Mouse (Mus musculus) thymus, adult 2 months (tissue): ENCODE data around the gene Ccnk. TPM values are rescaled to one million over a fixed set of nuclear protein-coding genes. Genes with fewer than 3 reads are reported as not detected.
A peak's percentile ranks its signal among the peaks of the same experiment; 100 is the strongest.

Experiments used
- DNase-seq: peaks from one replicate; pipeline ENCODE4 v3.0.0; 2021
- H3K27ac ChIP-seq: fragments of 200-500 bp; 2 replicates; pipeline ENCODE4 v1.5.1; 2012; ENCODE audit warnings: low read length, control low read depth; ENCODE audit not compliant: control insufficient read depth, insufficient read depth
- H3K27me3 ChIP-seq: fragments of 200-500 bp; 2 replicates; pipeline ENCODE4 v1.6.1; 2012; ENCODE audit warnings: mild to moderate bottlenecking, low read length, moderate library complexity, mixed read lengths; ENCODE audit not compliant: control insufficient read depth, insufficient read depth
- H3K36me3 ChIP-seq: fragments of 200-500 bp; 2 replicates; pipeline ENCODE4 v1.6.1; 2012; ENCODE audit warnings: mild to moderate bottlenecking, low read length, moderate library complexity; ENCODE audit not compliant: control insufficient read depth, insufficient read depth
- H3K4me1 ChIP-seq: fragments of 200-500 bp; replicated peaks from 2 replicates; pipeline ENCODE4 v1.6.1; 2012; ENCODE audit warnings: low read length; ENCODE audit not compliant: control insufficient read depth, insufficient read depth
- H3K4me3 ChIP-seq: fragments of 200-500 bp; 2 replicates; pipeline ENCODE4 v1.5.1; 2012; ENCODE audit warnings: mild to moderate bottlenecking, low read length, control low read depth, moderate library complexity; ENCODE audit not compliant: control insufficient read depth, insufficient read depth
- CTCF ChIP-seq: fragments of 200-500 bp; IDR thresholded peaks from 2 replicates; pipeline ENCODE4 v1.5.1; 2012; ENCODE audit warnings: mild to moderate bottlenecking, control low read depth, low read length, moderate library complexity, borderline replicate concordance; ENCODE audit not compliant: control insufficient read depth, poor library complexity, insufficient read depth; ENCODE audit errors: extremely low read depth
- POLR2A ChIP-seq: fragments of 200-500 bp; IDR thresholded peaks from 2 replicates; pipeline ENCODE4 v1.6.1; 2012; ENCODE audit warnings: mild to moderate bottlenecking, low read length, control low read depth, moderate library complexity; ENCODE audit not compliant: control insufficient read depth, poor library complexity, insufficient read depth; ENCODE audit errors: extremely low read depth
- WGBS: fragments of 180-500 bp; shearing (Covaris S2); methylation state at CpG from one replicate; pipeline ENCODE4 v1.1.7; 2018; 5-methylcytosine and 5-hydroxymethylcytosine counted together
- polyA plus RNA-seq: library from polyadenylated mRNA; depleted of rRNA; stranded (reverse); fragments of >200 nt; gene quantifications from 2 replicates; pipeline ENCODE4 v1.2.3, GENCODE M21; 2012

The Ccnk gene
- polyA plus RNA-seq, 1 experiment, result 36.2 TPM

DNA sequence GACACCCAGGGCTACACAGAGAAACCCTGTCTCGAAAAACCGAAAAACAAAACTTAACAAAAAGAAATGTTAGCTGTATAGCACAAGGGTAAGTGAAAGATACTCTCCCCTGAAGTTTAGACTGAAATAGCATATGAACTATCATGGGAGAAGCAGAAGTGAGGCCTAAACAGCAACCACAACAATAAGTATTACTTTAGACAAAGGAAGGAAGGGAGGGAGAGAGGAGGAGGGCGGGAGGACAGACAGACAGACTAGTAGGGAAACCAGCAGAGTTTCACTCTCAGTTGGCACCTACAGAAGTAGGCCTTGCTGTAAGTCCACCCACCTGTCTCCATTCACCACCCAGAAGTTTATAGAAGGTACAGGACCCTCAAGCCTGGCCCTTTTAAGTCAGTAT is 8.9 kb upstream of the Ccnk start:
- no peak for DNase-seq
- Histone ChIP-seq H3K4me1 (peaks cover 5% of the 10 kb centered on the region), H3K36me3 (no peaks in the 10 kb centered on the region), H3K27me3 (no peaks in the 10 kb centered on the region), H3K4me3 (no peak overlapping the region), H3K27ac (no peak overlapping the region)
- WGBS, result 47% methylated on average over 3 of the region's 3 CpGs
- TF ChIP-seq CTCF, result no peak

DNA sequence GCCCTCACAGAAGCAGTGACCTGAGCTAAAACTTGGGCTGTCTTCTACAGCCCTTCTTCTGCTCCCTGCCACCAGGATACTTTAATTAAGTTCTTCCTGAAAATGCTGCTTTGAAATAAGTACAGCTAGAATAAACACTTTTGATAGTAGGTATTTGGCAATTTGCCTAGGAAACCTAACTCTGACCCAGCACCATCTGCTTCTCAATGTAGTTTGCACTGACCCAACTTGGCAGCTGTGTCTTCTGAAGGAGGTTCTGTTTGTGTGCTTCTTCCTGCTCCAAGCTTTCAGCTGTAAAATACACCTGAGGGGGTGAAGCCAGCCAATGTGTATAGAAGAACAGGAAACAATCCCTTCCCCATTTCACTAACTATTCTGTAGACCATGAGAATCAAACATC is 8.0 kb upstream of the Ccnk start:
- no peak for DNase-seq
- no peak for TF ChIP-seq POLR2A
- no peak for TF ChIP-seq CTCF
- H3K27ac ChIP-seq, result no peak overlapping the region

GRCm38 (mm10) chr12:108172639-108173038 is 6.7 kb upstream of the Ccnk start:
- H3K27ac ChIP-seq, result no peak overlapping the region
- H3K4me1 ChIP-seq, result peaks cover 5% of the 10 kb centered on the region
- H3K36me3 ChIP-seq, result no peaks in the 10 kb centered on the region
- 87% methylated on average over 4 of the region's 4 CpGs for WGBS
- DNase-seq, result no peak
- TF ChIP-seq POLR2A (no peak), CTCF (no peak)
- H3K27me3 ChIP-seq, result no peaks in the 10 kb centered on the region
- H3K4me3 ChIP-seq, result no peak overlapping the region

More for the DNA sequence above, 8.0 kb upstream of the Ccnk start:
- Histone ChIP-seq H3K4me1 (peaks cover 5% of the 10 kb centered on the region), H3K27me3 (no peaks in the 10 kb centered on the region), H3K36me3 (no peaks in the 10 kb centered on the region), H3K4me3 (no peak overlapping the region)

- H3K36me3 ChIP-seq, result no peaks in the 10 kb centered on the region
- H3K4me1 ChIP-seq, result peaks cover 3% of the 10 kb centered on the region
- H3K27me3 ChIP-seq, result no peaks in the 10 kb centered on the region
- H3K27ac ChIP-seq, result no peak overlapping the region
- no peak overlapping the region for H3K4me3 ChIP-seq
- TF ChIP-seq POLR2A (no peak), CTCF (no peak)
- WGBS, result 90% methylated on average over 8 of the region's 8 CpGs
- no peak for DNase-seq
Measured at GRCm38 (mm10) chr12:108174606-108175505, 4.5 kb upstream of the Ccnk start.

DNA sequence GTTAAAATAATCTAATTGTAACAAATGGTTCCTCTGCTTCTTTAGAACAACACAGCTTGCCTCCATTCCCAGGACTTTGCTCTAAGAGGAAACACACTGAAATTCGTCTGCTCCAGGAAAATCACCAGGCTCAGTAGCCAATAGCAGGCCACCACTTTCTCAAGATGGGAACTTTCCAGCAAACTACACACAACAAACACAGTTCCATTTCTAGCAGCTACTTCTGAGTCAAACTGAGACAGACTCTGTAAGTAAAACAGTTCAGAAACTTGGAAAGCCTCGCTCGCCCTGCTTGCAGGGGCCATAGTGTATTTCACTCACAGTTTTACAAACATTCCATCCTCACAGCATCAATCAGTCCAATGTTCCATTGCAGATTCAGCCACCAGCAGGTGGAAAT is 3.0 kb upstream of the Ccnk start:
- TF ChIP-seq CTCF, result no peak
- TF ChIP-seq POLR2A, result no peak
- no peak for DNase-seq
- Histone ChIP-seq H3K4me1 (peaks cover 3% of the 10 kb centered on the region), H3K4me3 (no peak overlapping the region), H3K36me3 (no peaks in the 10 kb centered on the region), H3K27ac (no peak overlapping the region), H3K27me3 (no peaks in the 10 kb centered on the region)
- WGBS, result 97% methylated on average over 3 of the region's 3 CpGs

GRCm38 (mm10) chr12:108178331-108179245 is 791 bp upstream of the Ccnk start:
- under 1% methylated on average over 90 of the region's 103 CpGs for WGBS
- Histone ChIP-seq H3K27me3 (no peaks in the 10 kb centered on the region), H3K27ac (peak overlapping the region; percentile 49), H3K4me1 (no peaks in the 10 kb centered on the region), H3K4me3 (peak overlapping the region; percentile 89), H3K36me3 (no peaks in the 10 kb centered on the region)
- TF ChIP-seq POLR2A, result no peak
- no peak for TF ChIP-seq CTCF
- peak; percentile 50 for DNase-seq
